Mouse (Mus musculus) adrenal gland, adult 8-10 months (tissue): ENCODE measurements around the gene Polr3h. TPM values are rescaled to one million over a fixed set of nuclear protein-coding genes. Genes with fewer than 3 reads are reported as not detected.

Source experiments
- DNase-seq: peaks from one replicate; pipeline ENCODE4 v3.0.0; 2022
- total RNA-seq, 4 experiments: library from RNA; stranded (reverse); gene quantifications; 2 replicates each; pipeline ENCODE4 v1.2.4; 2022

Gene Polr3h
- total RNA-seq, 4 experiments from 2014 or later, result 27.5 to 39.2 (median 31.5) TPM

- DNase-seq, result no peak
These were observed 85.7 kb downstream of the Polr3h start for GRCm38 (mm10) chr15:81840306-81840705.

GRCm38 (mm10) chr15:81839634-81840033 is 86.4 kb downstream of the Polr3h start:
- DNase-seq, result peak; percentile 87

GRCm38 (mm10) chr15:81838554-81839235 is 87.3 kb downstream of the Polr3h start:
- no peak for DNase-seq

Other genes starting within 250 kb of the Polr3h start
- 1 to 10 TPM; 2.2 to 5.7 (median 3.5) TPM for gene Chadl, start 229.0 kb downstream of the Polr3h start, total RNA-seq
- 100 to 1,000 TPM in 2 of 4 experiments, 10 to 100 TPM in 2; 66.3 to 109 (median 89.1) TPM for gene Zc3h7b, start 181.2 kb downstream of the Polr3h start, total RNA-seq
- 10 to 100 TPM; 53.4 to 70.2 (median 60.6) TPM for gene Rangap1, start 180.7 kb downstream of the Polr3h start, total RNA-seq
- gene Tef, start 123.8 kb downstream of the Polr3h start, total RNA-seq, result 100 to 1,000 TPM in 3 of 4 experiments, 10 to 100 TPM in 1; 93.1 to 190 (median 160) TPM
- gene Tob2, start 67.4 kb downstream of the Polr3h start, total RNA-seq, result 10 to 100 TPM; 63.9 to 97.0 (median 69.1) TPM
- gene Phf5a, start 54.3 kb downstream of the Polr3h start, total RNA-seq, result 10 to 100 TPM; 44.2 to 61.3 (median 51.4) TPM
- 100 to 1,000 TPM; 297 to 630 (median 469) TPM for gene Aco2, start 53.9 kb downstream of the Polr3h start, total RNA-seq
- gene Csdc2, start 10.5 kb upstream of the Polr3h start, total RNA-seq, result 10 to 100 TPM in 2 of 4 experiments, 1 to 10 TPM in 2; 8.6 to 33.7 (median 19.6) TPM
- gene Pmm1, start 34.7 kb upstream of the Polr3h start, total RNA-seq, result 100 to 1,000 TPM in 2 of 4 experiments, 10 to 100 TPM in 2; 71.1 to 132 (median 86.3) TPM
- gene 1700029P11Rik, start 54.3 kb upstream of the Polr3h start, total RNA-seq, result not detected
- 10 to 100 TPM; 64.2 to 93.2 (median 75.4) TPM for gene Xrcc6, start 61.6 kb upstream of the Polr3h start, total RNA-seq
- gene Desi1, start 107.6 kb upstream of the Polr3h start, total RNA-seq, result 100 to 1,000 TPM in 2 of 4 experiments, 10 to 100 TPM in 2; 50.8 to 137 (median 93.4) TPM
- 10 to 100 TPM; 77.0 to 94.9 (median 88.2) TPM for gene Snu13, start 121.4 kb upstream of the Polr3h start, total RNA-seq
- gene 4930407I10Rik, start 132.9 kb upstream of the Polr3h start, total RNA-seq, result not detected
- gene Mei1, start 143.8 kb upstream of the Polr3h start, total RNA-seq, result 1 to 10 TPM in 3 of 4 experiments, under 1 TPM in 1; 0.74 to 4.1 (median 2.4) TPM
- gene Ccdc134, start 201.7 kb upstream of the Polr3h start, total RNA-seq, result 10 to 100 TPM in 3 of 4 experiments, 1 to 10 TPM in 1; 8.9 to 13.7 (median 12.5) TPM
- gene Srebf2, start 220.9 kb upstream of the Polr3h start, total RNA-seq, result 100 to 1,000 TPM in 2 of 4 experiments, 10 to 100 TPM in 2; 83.2 to 144 (median 107) TPM